Mouse (Mus musculus) cerebellum, adult 11 months (tissue): ENCODE data around the gene Uqcr11.
A peak's percentile ranks its signal among the peaks of the same experiment; 100 is the strongest.

ENCODE experiments used
- DNase-seq: peaks from one replicate; pipeline ENCODE4 v3.0.0; 2022

Gene Uqcr11

DNA sequence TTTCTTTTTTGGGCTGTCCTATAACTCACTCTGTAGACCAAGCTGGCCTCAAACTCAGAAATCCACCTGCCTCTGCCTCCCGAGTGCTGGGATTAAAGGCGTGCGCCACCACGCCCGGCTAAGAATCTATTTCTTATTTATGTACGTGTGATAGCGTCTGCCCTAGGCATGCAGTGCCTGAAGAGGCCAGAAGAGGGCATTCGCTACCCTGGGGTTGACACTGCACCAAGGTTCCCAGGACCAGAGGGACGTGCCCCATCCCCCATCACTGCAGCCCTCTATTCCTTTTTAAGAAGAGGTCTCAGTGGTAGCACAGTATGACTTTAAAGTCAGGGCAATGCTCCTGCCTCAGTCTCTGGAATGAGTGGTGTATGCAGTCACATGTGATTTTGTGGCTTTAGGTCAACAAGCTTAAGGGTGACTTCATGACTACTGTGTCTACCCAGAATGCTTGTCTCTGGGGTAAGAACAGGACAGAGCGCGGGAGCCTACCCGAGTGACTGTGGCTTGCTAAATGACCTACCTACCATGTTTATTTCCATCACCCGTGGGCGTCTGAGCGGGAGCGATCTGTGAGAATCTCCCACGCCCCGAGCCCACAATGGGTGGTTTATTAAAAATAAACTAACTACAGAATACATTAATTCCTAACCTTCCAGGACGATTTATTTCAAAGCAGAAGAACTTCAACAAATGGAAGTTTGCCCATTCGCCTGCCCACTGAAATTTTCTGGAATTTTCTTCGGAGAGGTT, 36.5 kb downstream of the Uqcr11 start:
- no peak for DNase-seq

DNA sequence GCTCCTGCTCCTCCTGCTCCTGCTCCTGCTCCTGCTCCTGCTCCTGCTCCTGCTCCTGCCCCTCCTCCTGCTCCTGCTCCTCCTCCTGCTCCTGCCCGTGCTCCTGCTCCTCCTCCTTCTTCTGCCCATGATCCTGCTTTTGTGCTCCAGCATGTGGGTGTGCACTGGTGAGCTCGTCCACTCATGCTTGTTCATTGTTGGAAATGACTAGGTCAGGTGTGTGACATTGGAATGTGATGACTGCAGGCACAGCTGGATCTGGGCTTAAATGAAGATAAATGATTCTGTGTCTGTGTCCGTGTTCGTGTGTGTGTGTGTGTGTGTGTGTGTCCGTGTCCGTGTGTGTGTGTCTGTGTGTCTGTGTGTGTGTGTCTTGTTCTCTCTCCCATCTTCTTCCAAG, 38.2 kb downstream of the Uqcr11 start:
- DNase-seq, result no peak

DNA sequence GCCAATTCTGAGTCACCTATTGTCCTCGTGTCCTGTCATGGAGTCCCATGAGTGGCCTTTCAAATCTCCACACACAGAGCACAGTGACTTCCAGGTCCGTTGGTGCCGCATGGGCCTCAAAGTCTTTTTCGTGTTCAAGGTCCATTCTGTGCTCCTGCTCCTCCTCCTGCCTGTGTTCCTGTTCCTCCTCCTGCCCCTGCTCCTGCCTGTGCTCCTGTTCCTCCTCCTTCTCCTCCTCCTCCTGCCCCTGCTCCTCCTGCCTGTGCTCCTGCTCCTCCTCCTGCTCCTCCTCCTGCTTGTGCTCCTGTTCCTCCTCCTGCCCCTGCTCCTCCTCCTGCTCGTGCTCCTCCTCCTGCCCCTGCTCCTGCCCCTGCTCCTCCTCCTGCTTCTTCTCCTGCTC, 38.7 kb downstream of the Uqcr11 start:
- DNase-seq, result no peak

DNA sequence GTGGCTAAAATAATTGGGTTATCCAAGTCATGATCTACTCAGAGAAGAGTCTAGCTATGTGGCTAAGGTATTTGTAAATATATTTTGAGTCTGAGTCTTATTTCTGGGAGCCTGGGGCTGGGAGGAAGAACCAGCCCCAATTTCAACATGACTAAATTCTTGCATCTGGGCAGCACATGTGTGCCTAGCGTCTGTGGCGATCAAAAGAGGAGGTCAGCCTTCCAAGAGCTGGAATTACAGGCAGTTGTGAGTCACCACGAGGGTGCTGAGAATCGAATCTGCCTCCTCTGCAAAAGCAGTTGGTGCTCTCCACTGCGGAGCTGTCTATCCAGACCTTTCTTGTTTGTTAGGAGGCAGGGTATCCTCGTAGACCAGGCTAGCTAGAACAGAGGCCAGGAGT, 40.9 kb downstream of the Uqcr11 start:
- no peak for DNase-seq

DNA sequence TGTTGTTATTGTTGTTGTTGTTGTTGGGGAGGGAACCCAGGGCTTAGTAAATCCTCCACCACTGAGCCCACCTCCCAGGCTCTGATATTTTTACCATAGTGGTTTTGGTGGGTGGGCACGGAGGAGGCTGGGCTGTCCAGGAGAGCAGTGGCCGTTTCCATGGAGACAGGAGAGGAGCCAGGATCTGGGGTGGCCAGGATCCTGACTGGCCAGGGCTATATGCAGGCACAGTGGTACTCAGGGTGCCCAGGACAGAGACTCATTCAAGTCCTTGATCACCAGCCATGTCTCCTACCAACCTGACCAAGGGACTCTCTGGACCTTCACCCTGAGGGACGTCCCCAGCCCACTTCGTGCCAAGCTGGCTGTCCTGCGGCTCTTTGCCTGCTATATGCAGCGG, 42.9 kb downstream of the Uqcr11 start:
- DNase-seq, result no peak

DNA sequence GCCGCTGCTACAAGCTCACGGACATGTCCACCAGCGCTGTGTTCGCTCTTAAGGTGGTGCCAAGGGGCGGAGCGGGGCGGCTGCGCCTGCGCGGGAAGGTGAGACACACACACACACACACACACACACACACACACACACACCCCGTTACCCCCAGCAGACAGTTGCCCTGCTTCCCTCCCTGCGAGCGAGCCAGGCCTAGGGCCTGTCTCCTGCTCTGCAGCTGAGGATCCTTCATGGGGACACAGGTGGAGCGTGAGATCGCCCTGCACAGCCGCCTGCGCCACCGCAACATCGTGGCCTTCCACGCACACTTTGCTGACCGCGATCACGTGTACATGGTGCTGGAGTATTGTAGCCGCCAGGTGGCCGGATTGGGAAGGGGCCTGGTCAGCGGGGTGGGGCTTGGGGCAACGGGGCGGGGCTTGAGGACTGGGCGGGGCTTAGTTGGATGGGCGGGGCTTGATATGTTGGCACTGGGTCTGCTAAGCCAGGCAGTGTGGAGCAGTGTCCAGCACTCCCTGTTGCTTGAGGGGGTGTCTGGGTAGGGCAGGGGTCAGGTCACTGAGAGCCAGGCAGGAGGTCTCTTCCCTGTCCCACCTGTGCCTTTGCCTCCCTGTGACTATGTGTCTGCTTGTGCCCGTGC, 48.5 kb downstream of the Uqcr11 start:
- peak; percentile 78 for DNase-seq

DNA sequence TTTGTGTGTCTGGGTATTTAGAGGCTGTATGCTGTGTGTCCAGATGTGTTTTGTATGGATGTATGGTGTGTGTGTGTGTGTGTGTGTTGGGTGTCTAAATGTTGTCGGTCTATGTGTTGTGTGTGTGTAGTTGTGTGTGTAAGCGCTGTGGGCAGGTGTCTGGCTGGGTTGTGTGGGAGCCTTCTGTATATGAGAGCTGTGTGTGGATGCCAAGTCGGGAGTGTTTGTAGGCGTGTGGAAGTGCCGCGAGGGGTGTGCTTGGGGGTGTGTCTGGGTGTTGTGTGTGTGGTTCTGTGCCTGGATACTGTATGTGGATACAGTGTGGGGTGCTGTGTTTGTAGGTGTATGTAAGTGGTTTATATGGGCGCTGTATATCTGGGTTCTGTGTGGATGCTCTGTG, 49.3 kb downstream of the Uqcr11 start:
- no peak for DNase-seq

DNA sequence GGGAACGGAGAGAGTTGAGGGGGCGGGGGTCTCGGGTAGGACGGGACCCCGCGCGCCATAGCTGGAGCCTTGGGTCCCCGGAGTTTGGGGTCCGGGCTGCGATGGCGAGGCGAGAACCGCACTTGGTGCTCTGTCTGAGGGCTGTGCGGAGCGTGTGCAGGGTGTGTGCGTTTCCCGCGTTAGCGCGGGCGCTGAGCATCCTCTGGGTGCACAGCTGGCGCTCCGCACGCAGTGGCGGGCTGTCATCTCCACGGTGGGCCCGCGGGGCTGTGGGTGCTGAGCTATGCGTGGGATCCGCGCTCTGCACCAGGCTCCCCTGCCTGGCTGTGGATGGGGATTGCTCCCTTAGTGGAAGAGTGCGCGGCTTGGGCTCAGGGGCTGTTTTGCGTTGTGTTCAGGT, 49.9 kb downstream of the Uqcr11 start:
- no peak for DNase-seq

DNA sequence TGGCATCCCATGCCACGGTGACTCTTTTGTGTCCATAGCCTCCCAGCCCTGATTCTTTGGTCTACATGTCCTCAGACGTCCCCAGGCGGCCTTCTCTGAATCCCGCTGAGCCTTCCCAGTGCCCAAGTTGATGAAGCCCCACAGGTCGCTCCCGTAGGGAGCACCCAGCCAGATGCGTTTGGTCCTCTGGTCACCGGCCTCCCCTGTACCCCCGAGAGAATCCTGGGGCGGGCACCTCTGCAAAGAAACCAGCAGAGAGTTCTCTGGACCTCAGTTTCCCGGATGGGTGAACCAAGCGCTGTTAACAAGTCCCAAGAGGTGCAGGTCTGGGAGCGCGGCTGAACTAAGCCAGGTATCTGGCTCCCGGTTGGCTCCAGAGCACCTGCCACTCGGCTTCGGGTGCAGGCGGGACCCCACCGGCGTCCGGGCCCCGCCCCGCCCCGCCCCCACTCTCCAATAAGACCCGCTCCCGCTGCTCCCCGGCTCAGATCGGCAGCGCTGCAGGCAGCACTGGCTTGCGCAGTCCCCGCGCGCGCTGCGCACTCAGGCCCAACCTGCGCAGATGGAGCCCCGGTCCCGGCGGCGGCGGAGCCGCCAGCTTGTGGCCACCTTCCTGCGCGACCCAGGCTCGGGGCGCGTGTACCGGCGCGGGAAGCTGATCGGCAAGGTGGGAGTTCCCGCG, 50.5 kb downstream of the Uqcr11 start, which contains the start of gene Plk5:
Gene Plk5, plus strand, starts transcription at position 459 of the 682 bp plus-strand sequence.
- peak; percentile 71 for DNase-seq

DNA sequence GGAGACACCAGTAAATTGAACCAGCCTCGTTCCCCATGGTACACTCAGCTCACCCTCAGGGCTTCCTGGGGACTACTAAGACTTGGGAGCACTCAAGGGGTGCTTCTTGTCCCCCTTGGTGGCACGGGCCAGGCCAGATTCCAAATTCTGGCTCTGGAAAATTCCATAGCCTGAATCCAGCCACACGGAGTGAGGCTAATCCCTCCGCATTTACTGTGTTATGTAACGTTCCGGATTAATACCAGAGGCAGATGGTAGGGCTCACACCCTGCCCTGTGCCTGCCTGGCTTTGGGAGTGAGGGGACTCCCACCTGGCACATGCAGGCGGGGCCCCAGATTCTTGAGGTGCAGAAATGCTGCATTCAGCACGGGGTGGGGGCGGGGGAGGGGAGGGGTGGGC, 51.2 kb downstream of the Uqcr11 start:
- DNase-seq, result peak; percentile 77
